Mouse (Mus musculus) heart, embryonic 14.5 days (tissue): ENCODE results near the gene Gm11492. TPM values are rescaled to one million over a fixed set of nuclear protein-coding genes. Genes with fewer than 3 reads are reported as not detected.

Experiments used
- ATAC-seq: fragments of 200-750 bp; cut with Nextera tagmentation; 2 replicates; pipeline ENCODE4 v1.8.0; 2017; ENCODE audit warnings: low read depth, moderate TSS enrichment; ENCODE audit not compliant: insufficient number of reproducible peaks, insufficient read depth, low FRiP score
- H3K27ac ChIP-seq, 2 experiments: fragments of 200-500 bp in 1 of 2; fragments of 300-500 bp in 1 of 2; sonication (generic) in 1 of 2; replicated peaks in 1 of 2; 2 replicates each; pipeline ENCODE4 v1.5.1; 2012 to 2014; ENCODE audit warnings: low read depth in 2 of 2, low read length in 2 of 2, control low read depth in 1 of 2, mild to moderate bottlenecking in 1 of 2, mixed read lengths in 1 of 2; ENCODE audit not compliant: control insufficient read depth in 1 of 2, insufficient read depth in 1 of 2
- H3K27me3 ChIP-seq: fragments of 300-500 bp; sonication (generic); 2 replicates; pipeline ENCODE4 v1.6.1; 2014; ENCODE audit warnings: mild to moderate bottlenecking, low read length, control low read depth; ENCODE audit not compliant: control insufficient read depth, insufficient read depth
- H3K36me3 ChIP-seq: fragments of 300-500 bp; sonication (generic); 2 replicates; pipeline ENCODE4 v1.6.1; 2014; ENCODE audit warnings: mild to moderate bottlenecking, control low read depth, low read length, mixed read lengths; ENCODE audit not compliant: control insufficient read depth, insufficient read depth
- H3K4me1 ChIP-seq, 2 experiments: fragments of 200-500 bp in 1 of 2; fragments of 300-500 bp in 1 of 2; sonication (generic) in 1 of 2; 2 replicates each; pipeline ENCODE4 v1.6.1; 2012 to 2014; ENCODE audit warnings: low read length in 2 of 2, control low read depth in 1 of 2, mixed read lengths in 1 of 2; ENCODE audit not compliant: control insufficient read depth in 2 of 2, insufficient read depth in 2 of 2
- H3K4me2 ChIP-seq: fragments of 300-500 bp; sonication (generic); 2 replicates; pipeline ENCODE4 v1.6.1; 2014; ENCODE audit warnings: mild to moderate bottlenecking, low read length
- H3K4me3 ChIP-seq, 2 experiments: fragments of 200-500 bp in 1 of 2; fragments of 300-500 bp in 1 of 2; sonication (generic) in 1 of 2; 2 replicates each; pipeline ENCODE4 v1.5.1; 2012 to 2014; ENCODE audit warnings: low read length in 2 of 2, mild to moderate bottlenecking in 2 of 2, control low read depth in 1 of 2, low read depth in 1 of 2, moderate library complexity in 1 of 2; ENCODE audit not compliant: control insufficient read depth in 1 of 2, insufficient read depth in 1 of 2
- H3K9ac ChIP-seq: fragments of 300-500 bp; sonication (generic); 2 replicates; pipeline ENCODE4 v1.6.1; 2014; ENCODE audit warnings: mild to moderate bottlenecking, low read length
- H3K9me3 ChIP-seq: fragments of 300-500 bp; sonication (generic); 2 replicates; pipeline ENCODE4 v1.6.1; 2016; ENCODE audit warnings: low read length, control low read depth; ENCODE audit not compliant: control insufficient read depth
- WGBS: fragments of 180-500 bp; shearing (Covaris S2); extraction: QIAGEN DNeasy Blood & Tissue Kit; methylation state at CpG from one replicate; pipeline ENCODE4 v1.1.7; 2014; 5-methylcytosine and 5-hydroxymethylcytosine counted together
- polyA plus RNA-seq: library from polyadenylated mRNA; unstranded; fragments of >200 nt; fragmentation: Nextera tagmentation; extraction: Ambion mirVana; gene quantifications from 2 replicates; pipeline ENCODE4 v1.2.1, GENCODE M21; 2014

Gm11492 gene
- polyA plus RNA-seq, 1 experiment from 2014 or later, result not detected

DNA sequence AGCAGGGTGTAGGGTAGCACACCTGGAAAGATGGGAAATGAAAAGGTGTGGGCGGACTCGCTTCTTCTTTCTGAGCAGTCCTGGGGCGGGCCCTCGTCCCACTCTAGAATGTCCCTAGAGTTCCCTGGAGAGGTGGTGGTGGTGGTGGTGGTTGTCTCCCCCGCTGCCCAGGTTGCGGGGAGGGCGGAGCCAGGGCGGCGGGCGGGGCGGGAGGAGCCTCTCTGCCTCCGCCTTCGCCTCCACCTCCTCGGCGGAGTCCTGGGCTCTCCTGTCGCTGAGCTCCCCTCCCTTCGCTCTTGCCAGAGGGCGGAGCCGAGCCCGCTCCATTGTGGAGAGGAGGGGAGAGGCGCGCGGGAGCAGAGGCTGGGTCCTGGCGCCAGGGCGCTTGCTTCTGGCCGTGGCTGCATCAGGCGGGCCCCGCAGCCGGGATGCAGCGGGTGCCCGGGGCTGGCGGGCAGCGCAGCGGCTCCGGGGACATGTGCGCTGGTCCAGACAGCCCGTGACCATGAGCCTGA, 28.9 kb downstream of the Gm11492 start:
- ATAC-seq, result peak; percentile 57
- WGBS, result 1% methylated on average over 34 of the region's 37 CpGs
- Histone ChIP-seq H3K4me1 (peaks cover 17 to 33% of the 10 kb centered on the region in 2 experiments), H3K27me3 (no peaks in the 10 kb centered on the region), H3K4me2 (peak overlapping the region; percentile 93), H3K4me3 (peak overlapping the region; percentile 67 to 74), H3K9me3 (no peaks in the 10 kb centered on the region), H3K36me3 (peaks cover 48% of the 10 kb centered on the region), H3K9ac (peak overlapping the region; percentile 84), H3K27ac (peak overlapping the region in 1 of 2 experiments; percentile 57; a peak in 2 of 4 replicates)

DNA sequence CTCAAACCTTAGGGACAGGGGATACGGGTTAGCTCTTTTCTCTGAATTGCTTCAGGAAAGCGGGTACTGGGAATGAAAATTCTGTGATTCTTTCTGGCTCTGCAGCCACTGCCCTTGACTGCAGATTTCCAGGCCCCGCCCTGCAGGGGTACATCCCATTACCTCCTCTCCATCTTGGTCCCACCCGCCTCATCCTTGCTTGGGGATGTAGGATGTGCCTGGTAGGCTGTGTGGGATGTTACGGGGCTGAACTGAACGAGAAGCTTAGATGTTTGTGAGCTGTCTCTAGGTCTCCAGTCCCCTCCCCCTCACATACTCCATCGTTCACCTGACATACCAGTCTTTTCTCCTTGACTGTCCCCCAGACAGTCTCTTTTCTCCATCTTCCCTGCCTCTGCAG, 29.5 kb downstream of the Gm11492 start:
- ATAC-seq, result no peak
- peak overlapping the region; percentile 67 to 74 for H3K4me3 ChIP-seq
- H3K9ac ChIP-seq, result peak overlapping the region; percentile 84
- peaks cover 17 to 29% of the 10 kb centered on the region in 2 experiments for H3K4me1 ChIP-seq
- H3K9me3 ChIP-seq, result no peaks in the 10 kb centered on the region
- H3K27ac ChIP-seq, result peak overlapping the region in 1 of 2 experiments; percentile 57; a peak in 1 of 4 replicates
- H3K36me3 ChIP-seq, result peaks cover 54% of the 10 kb centered on the region
- H3K27me3 ChIP-seq, result no peaks in the 10 kb centered on the region
- peak overlapping the region; percentile 93 for H3K4me2 ChIP-seq
- WGBS, result 13% methylated on average over 7 of the region's 7 CpGs

GRCm38 (mm10) chr11:87596492-87596891, 30.0 kb downstream of the Gm11492 start:
- Histone ChIP-seq H3K4me3 (no peak overlapping the region), H3K36me3 (peaks cover 59% of the 10 kb centered on the region), H3K9me3 (no peaks in the 10 kb centered on the region), H3K4me2 (peak overlapping the region; percentile 93), H3K27ac (no peak overlapping the region), H3K27me3 (no peaks in the 10 kb centered on the region), H3K9ac (peak overlapping the region; percentile 84), H3K4me1 (peaks cover 17 to 29% of the 10 kb centered on the region in 2 experiments)
- ATAC-seq, result no peak
- WGBS, result 54% methylated on average over 2 of the region's 2 CpGs

DNA sequence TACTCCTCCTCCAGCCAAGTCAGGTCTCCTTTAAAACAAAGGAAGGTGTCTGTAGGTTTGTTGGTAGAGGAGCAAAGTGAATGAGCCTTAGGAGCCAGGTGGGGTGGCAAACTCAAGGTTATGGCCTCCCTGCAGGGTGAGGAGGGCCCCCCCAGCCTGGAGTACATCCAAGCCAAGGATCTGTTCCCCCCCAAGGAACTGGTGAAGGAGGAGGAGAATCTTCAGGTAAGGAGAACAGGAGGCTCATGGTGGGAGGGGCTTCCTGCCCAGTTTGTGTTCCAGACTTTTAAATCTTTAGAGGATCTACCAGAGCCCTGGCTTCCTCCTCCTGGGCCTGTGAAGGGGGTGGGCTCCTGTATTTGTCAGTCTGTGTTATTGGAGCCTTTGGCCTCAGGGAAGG, 30.6 kb downstream of the Gm11492 start:
- no peak for ATAC-seq
- H3K4me1 ChIP-seq, result peaks cover 17 to 29% of the 10 kb centered on the region in 2 experiments
- no peaks in the 10 kb centered on the region for H3K9me3 ChIP-seq
- no peaks in the 10 kb centered on the region for H3K27me3 ChIP-seq
- no peak overlapping the region for H3K9ac ChIP-seq
- no peak overlapping the region for H3K4me3 ChIP-seq
- H3K36me3 ChIP-seq, result peaks cover 65% of the 10 kb centered on the region
- H3K27ac ChIP-seq, result no peak overlapping the region
- no peak overlapping the region for H3K4me2 ChIP-seq

DNA sequence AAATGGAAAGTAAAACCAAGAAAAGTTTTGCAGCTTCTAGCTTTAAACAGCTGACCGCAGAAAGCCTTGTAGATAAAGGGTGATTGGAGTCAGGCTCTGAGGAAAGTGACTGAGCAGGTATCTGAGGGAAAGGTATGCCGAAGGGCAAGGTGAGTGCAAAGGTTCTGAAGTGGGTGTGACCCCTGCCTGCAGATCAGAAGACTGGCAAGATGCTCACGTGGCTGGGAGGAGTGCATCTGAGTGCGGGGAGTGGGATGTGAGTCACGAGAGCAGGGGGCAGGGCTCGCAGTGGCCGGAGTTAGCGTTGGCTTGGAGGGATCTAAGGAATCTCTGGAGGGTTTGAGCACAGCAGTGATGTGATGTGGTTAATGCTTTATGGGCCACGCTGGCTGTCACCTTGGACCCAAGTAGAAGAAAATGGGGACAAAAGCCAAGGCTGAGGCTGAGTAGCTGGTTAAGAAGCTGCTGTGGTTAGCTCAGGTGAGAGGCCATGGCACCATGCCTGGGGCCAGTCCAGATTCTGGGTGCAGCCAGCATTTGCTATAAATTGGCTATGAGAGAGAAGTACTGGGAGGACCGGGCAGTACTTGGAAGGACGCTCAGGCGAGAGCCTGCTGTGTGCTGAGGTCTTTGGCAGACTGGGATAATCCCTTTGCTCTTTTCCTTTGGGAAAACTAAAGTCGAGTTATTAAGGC, 33.1 kb downstream of the Gm11492 start:
- peaks cover 9 to 17% of the 10 kb centered on the region in 2 experiments for H3K4me1 ChIP-seq
- peaks cover 80% of the 10 kb centered on the region for H3K36me3 ChIP-seq
- no peak overlapping the region for H3K4me3 ChIP-seq
- no peak overlapping the region for H3K4me2 ChIP-seq
- 88% methylated on average over 13 of the region's 13 CpGs for WGBS
- H3K9me3 ChIP-seq, result no peaks in the 10 kb centered on the region
- H3K9ac ChIP-seq, result no peak overlapping the region
- H3K27me3 ChIP-seq, result no peaks in the 10 kb centered on the region
- no peak overlapping the region for H3K27ac ChIP-seq
- ATAC-seq, result no peak

DNA sequence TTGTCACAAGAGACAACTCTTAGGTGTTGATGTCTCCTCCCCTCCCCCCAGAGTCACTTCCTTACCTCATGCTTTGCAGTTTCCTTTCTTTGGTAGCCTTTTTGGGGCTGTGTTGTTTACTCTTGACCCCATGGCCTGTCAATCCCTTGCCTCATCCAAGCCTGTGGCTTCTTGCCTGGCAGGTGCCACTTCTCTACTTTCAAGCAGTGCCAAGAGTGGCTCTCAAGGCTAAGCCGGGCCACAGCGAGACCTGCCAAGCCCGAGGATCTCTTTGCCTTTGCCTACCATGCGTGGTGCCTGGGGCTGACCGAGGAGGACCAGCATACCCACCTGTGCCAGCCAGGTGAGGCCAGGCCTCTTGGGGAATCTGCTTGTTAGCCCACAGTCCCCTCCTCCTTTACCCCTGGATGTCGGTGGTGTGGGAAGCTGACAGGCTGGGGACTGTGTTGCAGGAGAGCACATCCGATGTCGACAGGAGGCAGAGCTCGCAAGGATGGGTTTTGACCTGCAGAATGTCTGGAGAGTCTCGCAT, 33.9 kb downstream of the Gm11492 start:
- H3K4me3 ChIP-seq, result no peak overlapping the region
- peaks cover 6 to 10% of the 10 kb centered on the region in 2 experiments for H3K4me1 ChIP-seq
- H3K36me3 ChIP-seq, result peaks cover 88% of the 10 kb centered on the region
- H3K4me2 ChIP-seq, result no peak overlapping the region
- H3K27me3 ChIP-seq, result no peaks in the 10 kb centered on the region
- no peak overlapping the region for H3K9ac ChIP-seq
- no peak for ATAC-seq
- H3K27ac ChIP-seq, result no peak overlapping the region
- 84% methylated on average over 10 of the region's 10 CpGs for WGBS
- no peaks in the 10 kb centered on the region for H3K9me3 ChIP-seq

DNA sequence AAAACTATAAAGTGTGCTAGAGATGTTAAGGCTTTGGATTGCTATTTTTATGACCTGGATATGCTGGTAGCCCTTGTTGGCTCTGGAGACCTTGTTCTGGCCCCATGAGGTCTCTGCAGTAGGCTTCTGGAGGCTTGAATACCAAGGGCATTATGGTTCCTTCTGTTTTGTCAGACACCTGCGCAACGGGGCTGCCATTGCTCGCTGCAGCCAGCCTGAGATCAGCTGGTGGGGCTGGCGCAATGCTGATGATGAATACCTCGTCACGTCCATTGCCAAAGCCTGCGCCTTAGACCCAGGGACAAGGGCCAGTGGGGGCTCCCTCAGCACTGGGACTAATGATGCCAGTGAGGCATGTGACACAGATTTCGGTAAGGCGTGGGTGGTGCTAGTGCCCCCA, 35.8 kb downstream of the Gm11492 start:
- no peaks in the 10 kb centered on the region for H3K4me1 ChIP-seq
- WGBS, result 96% methylated on average over 9 of the region's 9 CpGs
- peaks cover 100% of the 10 kb centered on the region for H3K36me3 ChIP-seq
- no peaks in the 10 kb centered on the region for H3K9me3 ChIP-seq
- H3K9ac ChIP-seq, result no peak overlapping the region
- no peaks in the 10 kb centered on the region for H3K27me3 ChIP-seq
- no peak overlapping the region for H3K4me2 ChIP-seq
- no peak for ATAC-seq
- H3K27ac ChIP-seq, result no peak overlapping the region
- no peak overlapping the region for H3K4me3 ChIP-seq
